Mouse (Mus musculus) CH12.LX (cell line): ENCODE data around the gene Kctd17.

Source experiments
- CTCF ChIP-seq, 2 experiments: IDR thresholded peaks in 1 of 2; conservative IDR thresholded peaks in 1 of 2; 2 replicates each; pipeline ENCODE4 v1.5.1; 2011 to 2012; ENCODE audit warnings: low read depth in 2 of 2, low read length in 2 of 2, improper control_type of control experiment in 1 of 2, inconsistent platforms in 1 of 2, mild to moderate bottlenecking in 1 of 2, moderate library complexity in 1 of 2
- EP300 ChIP-seq: IDR thresholded peaks from 2 replicates; pipeline ENCODE4 v1.6.1; 2011; ENCODE audit warnings: low read length, improper control_type of control experiment
- IRF4 ChIP-seq: IDR thresholded peaks from 2 replicates; pipeline ENCODE4 v1.6.1; 2014; ENCODE audit warnings: low read depth, mild to moderate bottlenecking, inconsistent platforms, low read length, improper control_type of control experiment
- MAX ChIP-seq: IDR thresholded peaks from 2 replicates; pipeline ENCODE4 v1.6.1; 2011; ENCODE audit warnings: low read length, improper control_type of control experiment
- POLR2A ChIP-seq: IDR thresholded peaks from 2 replicates; pipeline ENCODE4 v1.6.1; 2011; ENCODE audit warnings: low read depth, mild to moderate bottlenecking, improper control_type of control experiment, low read length
- TBP ChIP-seq: conservative IDR thresholded peaks from 2 replicates; pipeline ENCODE4 v1.6.1; 2011; ENCODE audit warnings: low read depth, low read length, improper control_type of control experiment
- UBTF ChIP-seq: IDR thresholded peaks from 2 replicates; pipeline ENCODE4 v1.6.1; 2012; ENCODE audit warnings: low read depth, mild to moderate bottlenecking, inconsistent platforms, low read length, improper control_type of control experiment, moderate library complexity
- USF1 ChIP-seq: IDR thresholded peaks from 2 replicates; pipeline ENCODE4 v1.6.1; 2014; ENCODE audit warnings: low read depth, mild to moderate bottlenecking, inconsistent platforms, low read length, improper control_type of control experiment

DNA sequence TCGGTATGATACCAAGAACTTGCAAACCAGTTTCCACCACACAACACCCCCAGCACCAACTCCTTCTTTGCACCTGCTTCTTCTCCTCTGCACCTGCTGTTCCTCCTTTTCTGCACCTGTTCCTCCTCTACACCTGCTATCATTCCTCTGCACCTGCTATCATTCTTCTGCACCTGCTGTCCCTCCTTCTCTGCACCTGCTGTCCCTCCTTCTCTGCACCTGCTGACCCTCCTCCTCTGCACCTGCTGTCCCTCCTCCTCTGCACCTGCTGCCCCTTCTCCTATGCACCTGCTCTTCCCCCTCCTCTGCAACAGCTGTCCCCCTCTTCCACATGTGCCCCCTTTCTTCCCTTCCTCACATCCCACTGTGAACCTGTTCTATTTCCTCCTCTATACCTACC lies 58.2 kb downstream of the Kctd17 start:
- TF ChIP-seq USF1 (no peak), CTCF (conservative IDR thresholded peaks at IDR 0.05 in 1 of 2, IDR thresholded peaks at IDR 0.05 in 1 of 2; ENCODE audit: low read depth in 2 of 2, low read length in 2 of 2) (no peak), UBTF (no peak), POLR2A (no peak), IRF4 (no peak), EP300 (no peak), MAX (no peak), TBP (no peak)
